8 mouse cellular contexts compared by ENCODE assay signal in genomic region chr2:102449630-102450247, GRCm38 (mm10). TPM values are rescaled to one million over a fixed set of nuclear protein-coding genes. Genes with fewer than 3 reads are reported as not detected.
DNase-seq lines count a peak whose midpoint lies in the region; ATAC-seq and TF ChIP-seq lines count a peak whose summit lies in the region.

No protein-coding gene starts in this region.

- H3K36me3 ChIP-seq in lung, embryonic 14.5 days (ENCODE audit: insufficient read depth), result no peaks in the 10 kb centered on the region
- H3K36me3 ChIP-seq in heart, embryonic 10.5 days, result no peaks in the 10 kb centered on the region
- no peaks in the 10 kb centered on the region for H3K36me3 ChIP-seq in kidney, embryonic 15.5 days
- no peaks in the 10 kb centered on the region for H3K36me3 ChIP-seq in lung, embryonic 16.5 days (ENCODE audit: control insufficient read depth, insufficient read depth, low read length)

- H3K4me2 ChIP-seq in lung, embryonic 14.5 days, result peak overlapping the region; percentile 98
- peak overlapping the region; percentile 95 for H3K4me2 ChIP-seq in kidney, embryonic 15.5 days
- H3K4me2 ChIP-seq in lung, embryonic 16.5 days (ENCODE audit: low read depth, low read length), result peak overlapping the region; percentile 99

- H3K4me1 ChIP-seq in lung, embryonic 14.5 days (ENCODE audit: insufficient read depth), result no peaks in the 10 kb centered on the region; the same call in 1 of the 2 replicates
- peaks cover 28% of the 10 kb centered on the region for H3K4me1 ChIP-seq in heart, embryonic 10.5 days
- peaks cover 62% of the 10 kb centered on the region for H3K4me1 ChIP-seq in kidney, embryonic 15.5 days
- peaks cover 12% of the 10 kb centered on the region for H3K4me1 ChIP-seq in lung, embryonic 16.5 days (replicated peaks; ENCODE audit: control insufficient read depth, insufficient read depth, low read length)

- WGBS in lung, embryonic 14.5 days, result 3% methylated on average over 17 of the region's 17 CpGs
- WGBS in heart, embryonic 10.5 days, result 1% methylated on average over 17 of the region's 17 CpGs
- WGBS in kidney, embryonic 15.5 days, result 3% methylated on average over 17 of the region's 17 CpGs
- WGBS in lung, embryonic 16.5 days, result 2% methylated on average over 17 of the region's 17 CpGs

- ATAC-seq in lung, embryonic 14.5 days (ENCODE audit: insufficient read depth), result no peak
- ATAC-seq in kidney, embryonic 15.5 days (replicated peaks; ENCODE audit: low FRiP score), result no peak
- ATAC-seq in lung, embryonic 16.5 days (ENCODE audit: low read depth), result no peak

- peak overlapping the region; percentile 75 for H3K9ac ChIP-seq in lung, embryonic 14.5 days
- H3K9ac ChIP-seq in kidney, embryonic 15.5 days, result peak overlapping the region; percentile 81
- peak overlapping the region; percentile 72 for H3K9ac ChIP-seq in lung, embryonic 16.5 days (ENCODE audit: low read length)

- DNase-seq in lung, embryonic 14.5 days, result peak; percentile 67
- DNase-seq in lung, postnatal 25 days (ENCODE audit: low spot score), result no peak
- peak; percentile 88 for DNase-seq in embryo, embryonic 10 days (ENCODE audit: low spot score)
- peak; percentile 79 for DNase-seq in heart, embryonic 10.5 days (ENCODE audit: low spot score)
- peak; percentile 21 for DNase-seq in right cerebral cortex, postnatal 14 days
- no peak for DNase-seq in spleen, postnatal 14 days (ENCODE audit: low spot score in 2 of 2)

- H3K27ac ChIP-seq in lung, embryonic 14.5 days (ENCODE audit: low read depth), result no peak overlapping the region
- peak overlapping the region; percentile 90 for H3K27ac ChIP-seq in heart, embryonic 10.5 days
- peak overlapping the region; percentile 87 for H3K27ac ChIP-seq in kidney, embryonic 15.5 days
- no peak overlapping the region for H3K27ac ChIP-seq in lung, embryonic 16.5 days (ENCODE audit: low read length)

- H3K9me3 ChIP-seq in lung, embryonic 14.5 days (ENCODE audit: low read depth, low read length), result no peaks in the 10 kb centered on the region
- H3K9me3 ChIP-seq in heart, embryonic 10.5 days, result no peaks in the 10 kb centered on the region
- no peaks in the 10 kb centered on the region for H3K9me3 ChIP-seq in kidney, embryonic 15.5 days (replicated peaks)
- H3K9me3 ChIP-seq in lung, embryonic 16.5 days (ENCODE audit: control insufficient read depth, low read length), result no peaks in the 10 kb centered on the region

- peaks cover 7% of the 10 kb centered on the region for H3K27me3 ChIP-seq in lung, embryonic 14.5 days (ENCODE audit: insufficient read depth, low read length)
- H3K27me3 ChIP-seq in heart, embryonic 10.5 days (ENCODE audit: insufficient read depth, poor library complexity, severe bottlenecking), result peaks cover 5% of the 10 kb centered on the region; the same call in 1 of the 2 replicates
- peaks cover 10% of the 10 kb centered on the region; the same call in 1 of the 2 replicates for H3K27me3 ChIP-seq in kidney, embryonic 15.5 days
- H3K27me3 ChIP-seq in lung, embryonic 16.5 days (ENCODE audit: control insufficient read depth, insufficient read depth, low read depth, low read length), result no peaks in the 10 kb centered on the region; the same call in 1 of the 2 replicates

- TF ChIP-seq CTCF in lung, embryonic 14.5 days (IDR thresholded peaks at IDR 0.05; ENCODE audit: low read depth), result no peak

- peak overlapping the region; percentile 70 for H3K4me3 ChIP-seq in lung, embryonic 14.5 days (ENCODE audit: low read depth, low read length)
- H3K4me3 ChIP-seq in heart, embryonic 10.5 days, result peak overlapping the region; percentile 82
- H3K4me3 ChIP-seq in kidney, embryonic 15.5 days (replicated peaks), result peak overlapping the region; percentile 83
- peak overlapping the region; percentile 69 for H3K4me3 ChIP-seq in lung, embryonic 16.5 days (ENCODE audit: low read length)

RNA-seq across cellular contexts. Expression of gene Fjx1, which starts 2.6 kb away (rescaled TPM):
- 6.7 and 8.3 TPM in 2 replicates for polyA plus RNA-seq in lung, embryonic 14.5 days (2014; fragmentation: Nextera tagmentation; extraction: Ambion mirVana)
- 2.6 and 6.9 TPM in 2 replicates for polyA plus RNA-seq in heart, embryonic 10.5 days (2016; fragmentation: Nextera tagmentation; extraction: Ambion mirVana)
- polyA plus RNA-seq in kidney, embryonic 15.5 days (2015; fragmentation: Nextera tagmentation; extraction: Ambion mirVana), result 11.1 and 11.3 TPM in 2 replicates
- polyA plus RNA-seq in lung, embryonic 16.5 days (2015; fragmentation: Nextera tagmentation; extraction: Ambion mirVana), result 2.7 TPM in 2 replicates

RNA-seq across cellular contexts. Expression of gene Trim44, which starts 42.1 kb away (rescaled TPM):
- polyA plus RNA-seq in lung, embryonic 14.5 days (2014; fragmentation: Nextera tagmentation; extraction: Ambion mirVana), result 37.6 and 39.3 TPM in 2 replicates
- 23.6 TPM in 2 replicates for polyA plus RNA-seq in heart, embryonic 10.5 days (2016; fragmentation: Nextera tagmentation; extraction: Ambion mirVana)
- polyA plus RNA-seq in kidney, embryonic 15.5 days (2015; fragmentation: Nextera tagmentation; extraction: Ambion mirVana), result 27.3 and 29.0 TPM in 2 replicates
- polyA plus RNA-seq in lung, embryonic 16.5 days (2015; fragmentation: Nextera tagmentation; extraction: Ambion mirVana), result 16.2 and 16.6 TPM in 2 replicates

Comparison
In these comparisons a context has a peak if more than half of its experiments do, and no peak if none do; other contexts are left out.
1. DNase-seq: peak in lung, embryonic 14.5 days (single experiment), embryo, embryonic 10 days (single experiment), heart, embryonic 10.5 days (single experiment) and right cerebral cortex, postnatal 14 days (single experiment); none in lung, postnatal 25 days (single experiment) and spleen, postnatal 14 days (0 of 2).
2. H3K27ac ChIP-seq: peak in heart, embryonic 10.5 days (single experiment) and kidney, embryonic 15.5 days (single experiment); none in lung, embryonic 14.5 days (single experiment) and lung, embryonic 16.5 days (single experiment).
3. Peak in every context shown above with its lines, with median percentiles within 50 percentile points of each other: H3K4me2 ChIP-seq, H3K4me3 ChIP-seq and H3K9ac ChIP-seq.